Mouse (Mus musculus) left cerebral cortex, adult 18-20 months (tissue): ENCODE results near the gene Efcab9. TPM values are rescaled to one million over a fixed set of nuclear protein-coding genes. Genes with fewer than 3 reads are reported as not detected.
A peak's percentile ranks its signal among the peaks of the same experiment; 100 is the strongest.

Experiments used
- DNase-seq, 2 experiments: peaks; one replicate each; pipeline ENCODE4 v3.0.0; 2021 to 2022; ENCODE audit warnings: low spot score in 2 of 2, mixed read lengths in 1 of 2
- total RNA-seq, 2 experiments: library from RNA; stranded (reverse); gene quantifications; 2 replicates each; pipeline ENCODE4 v1.2.3; 2021

The Efcab9 gene
- total RNA-seq, 2 experiments from 2014 or later, result 1.4 TPM; not detected in 1

GRCm38 (mm10) chr11:32556333-32556990, 24.6 kb upstream of the Efcab9 start:
- DNase-seq, result no peak

GRCm38 (mm10) chr11:32555103-32555689, 23.3 kb upstream of the Efcab9 start:
- DNase-seq, result no peak

DNA sequence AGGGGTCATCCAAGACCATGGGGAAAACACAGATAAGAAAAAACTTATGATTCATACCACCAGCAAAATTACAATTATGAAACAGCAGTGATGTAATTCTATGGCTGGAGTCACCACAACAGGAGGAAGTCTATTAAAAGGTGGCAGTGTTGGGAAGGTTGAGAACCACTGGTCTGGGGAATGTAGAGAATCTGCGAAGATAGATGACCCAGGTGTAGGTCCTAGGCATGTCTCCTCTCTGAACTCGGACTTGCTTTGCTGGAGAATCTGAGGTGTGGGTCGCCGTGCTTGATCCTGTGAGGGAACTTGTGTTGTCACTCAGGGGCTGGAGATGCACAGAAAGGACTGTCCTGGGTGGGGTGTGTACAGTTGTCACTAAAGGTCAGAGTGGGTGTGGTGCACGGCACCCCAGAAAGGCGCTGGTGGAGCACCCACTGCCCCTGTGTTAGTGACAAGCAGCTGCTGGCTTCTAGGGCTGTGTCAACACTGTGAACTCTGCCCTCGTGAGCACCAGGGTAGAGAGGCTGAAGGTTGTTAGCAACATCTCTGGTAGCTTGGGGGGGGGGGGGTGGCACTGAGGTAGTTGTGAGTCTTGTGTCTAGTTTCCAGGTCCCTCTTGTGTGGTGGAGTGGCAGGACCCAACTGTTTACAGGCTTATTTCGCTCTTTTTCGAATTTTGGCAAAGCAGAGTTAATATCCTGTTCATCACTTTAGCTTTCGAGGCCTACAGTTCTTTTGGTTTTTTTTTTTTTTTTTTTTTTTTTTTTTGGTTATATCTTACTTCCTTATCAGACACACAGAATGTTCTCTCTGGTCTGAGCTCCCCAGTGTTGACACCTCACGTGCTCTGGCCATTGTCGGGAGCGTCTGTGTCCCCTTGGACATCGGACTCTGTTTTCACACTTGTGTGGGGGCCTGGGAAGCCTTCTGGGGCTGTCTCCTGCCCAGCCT, 22.5 kb upstream of the Efcab9 start:
- no peak for DNase-seq

GRCm38 (mm10) chr11:32553311-32554140, 21.6 kb upstream of the Efcab9 start:
- DNase-seq, result no peak

DNA sequence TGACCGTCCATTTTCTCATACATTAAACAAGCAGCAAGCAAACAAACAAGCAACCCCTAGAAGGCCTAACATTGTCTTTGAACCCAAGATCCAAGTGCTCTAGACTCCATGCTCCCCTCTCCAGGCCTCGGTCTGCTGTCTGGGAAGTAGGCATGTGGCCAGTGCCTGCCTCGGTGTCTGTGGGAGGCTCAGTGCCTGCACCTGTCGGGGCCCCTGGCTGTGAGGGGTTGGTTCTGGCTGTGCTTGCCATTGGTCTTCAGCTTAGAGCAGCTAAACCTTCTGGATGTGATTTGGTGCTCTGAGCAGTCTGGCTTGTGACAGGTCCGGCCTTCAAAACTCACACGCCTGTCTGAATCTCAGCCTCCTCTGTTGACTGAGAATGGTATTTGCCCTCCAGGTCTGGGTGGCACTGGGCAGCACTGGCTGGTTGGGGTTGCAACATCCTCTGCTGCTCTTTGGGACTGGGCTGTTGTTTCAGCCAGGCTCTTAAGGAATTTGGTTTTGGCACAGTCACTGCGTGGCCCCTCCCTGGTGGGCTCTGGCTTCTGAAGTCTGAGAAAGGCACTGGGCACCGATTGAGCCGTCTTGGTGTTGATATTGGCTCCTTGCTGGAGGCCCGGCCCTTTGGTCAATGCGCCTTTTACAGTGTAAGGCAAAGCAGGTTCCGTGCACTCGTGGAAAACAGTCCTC, 20.7 kb upstream of the Efcab9 start:
- no peak for DNase-seq

DNA sequence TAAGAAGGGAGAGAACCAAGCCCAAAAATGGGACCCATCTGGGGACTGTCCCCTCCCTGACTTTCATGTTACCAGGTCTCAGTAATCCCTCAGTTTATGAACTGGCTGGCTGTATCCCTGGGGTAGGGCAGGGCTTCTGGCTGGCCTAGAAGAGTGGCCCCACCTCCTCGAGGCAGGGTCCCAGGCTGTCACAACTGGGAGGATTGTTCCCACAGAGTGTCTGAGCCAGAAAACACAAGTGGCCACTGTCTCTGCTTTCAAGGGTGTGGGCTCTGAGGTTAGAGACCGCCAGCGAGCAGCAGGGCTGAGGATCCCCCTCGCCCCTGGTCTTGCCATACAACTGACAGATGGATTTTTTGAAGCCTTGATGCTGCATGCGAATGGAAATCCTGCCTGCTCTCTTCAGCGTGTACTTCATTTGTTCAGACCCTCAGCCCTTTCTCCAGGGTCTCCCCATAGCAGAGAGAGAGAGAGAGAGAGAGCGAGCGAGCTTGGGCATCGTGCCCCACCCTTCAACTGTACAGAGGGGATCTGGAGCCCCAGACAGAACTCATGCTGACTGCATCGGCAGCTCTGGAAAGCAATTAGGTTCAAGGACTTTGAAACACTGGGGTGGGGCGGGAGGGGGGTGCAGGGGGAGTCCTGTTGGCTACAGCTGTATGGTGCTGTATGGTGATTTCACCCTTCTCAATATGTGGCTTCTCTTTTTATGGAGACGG, 19.9 kb upstream of the Efcab9 start:
- DNase-seq, result no peak

DNA sequence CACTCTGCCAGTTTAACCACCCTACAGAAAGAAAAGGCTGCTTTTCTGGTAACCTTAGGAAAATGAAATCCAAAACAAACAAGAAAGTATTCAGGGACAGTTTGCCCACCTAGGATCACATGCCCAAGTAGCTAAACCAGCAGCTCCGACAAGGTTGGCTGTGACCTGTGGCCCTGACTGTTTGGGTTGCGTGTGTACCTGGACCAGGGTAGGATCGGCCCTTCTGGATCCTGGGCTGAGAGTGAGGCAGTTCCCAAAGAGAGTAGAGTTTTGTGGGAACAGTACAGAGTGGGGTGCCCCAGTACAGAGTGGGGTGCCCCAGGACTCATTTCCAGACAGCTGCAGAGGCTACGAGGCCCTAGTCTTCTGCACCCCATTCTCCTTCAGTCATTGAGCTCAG, 19.2 kb upstream of the Efcab9 start:
- no peak for DNase-seq

GRCm38 (mm10) chr11:32550102-32550501, 18.2 kb upstream of the Efcab9 start:
- no peak for DNase-seq

DNA sequence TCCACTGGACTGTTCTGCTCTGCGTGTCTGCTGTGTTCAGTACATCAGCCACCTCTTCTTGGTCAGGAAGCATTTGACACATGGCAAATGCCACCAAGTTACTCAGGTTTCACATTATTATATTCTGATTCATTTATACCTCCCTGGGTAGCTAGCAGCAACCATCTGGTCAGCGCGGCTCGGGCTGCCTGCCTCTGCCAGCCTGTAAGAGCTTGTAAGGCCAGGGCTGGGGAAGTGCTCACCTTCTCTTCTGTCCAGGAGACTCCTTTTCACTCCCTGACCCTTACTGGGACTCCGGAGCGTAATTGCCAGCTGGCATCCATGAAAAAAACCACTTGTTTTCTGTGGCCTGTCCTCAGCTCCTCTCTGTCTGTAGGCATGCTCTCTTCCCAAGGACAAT, 17.4 kb upstream of the Efcab9 start:
- no peak for DNase-seq

DNA sequence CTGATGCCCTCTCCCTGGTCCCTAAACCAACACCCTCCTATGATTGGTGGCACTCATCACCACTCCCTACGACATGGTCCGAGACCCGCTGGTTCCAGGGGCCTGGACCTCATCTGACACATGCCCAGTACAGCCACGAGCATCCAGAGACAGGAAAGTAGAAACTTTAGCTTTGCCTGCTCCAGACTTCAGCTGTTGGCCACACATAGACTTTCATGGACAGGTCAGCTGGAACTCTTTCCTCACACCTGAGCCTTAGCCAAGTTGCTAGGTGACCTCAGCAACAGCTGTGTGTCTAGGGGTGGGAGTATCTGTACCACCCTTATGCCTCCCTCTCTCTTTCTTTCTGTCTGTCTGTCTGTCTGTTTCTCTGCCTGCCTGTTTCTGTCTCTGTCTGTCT, 16.4 kb upstream of the Efcab9 start:
- no peak for DNase-seq

DNA sequence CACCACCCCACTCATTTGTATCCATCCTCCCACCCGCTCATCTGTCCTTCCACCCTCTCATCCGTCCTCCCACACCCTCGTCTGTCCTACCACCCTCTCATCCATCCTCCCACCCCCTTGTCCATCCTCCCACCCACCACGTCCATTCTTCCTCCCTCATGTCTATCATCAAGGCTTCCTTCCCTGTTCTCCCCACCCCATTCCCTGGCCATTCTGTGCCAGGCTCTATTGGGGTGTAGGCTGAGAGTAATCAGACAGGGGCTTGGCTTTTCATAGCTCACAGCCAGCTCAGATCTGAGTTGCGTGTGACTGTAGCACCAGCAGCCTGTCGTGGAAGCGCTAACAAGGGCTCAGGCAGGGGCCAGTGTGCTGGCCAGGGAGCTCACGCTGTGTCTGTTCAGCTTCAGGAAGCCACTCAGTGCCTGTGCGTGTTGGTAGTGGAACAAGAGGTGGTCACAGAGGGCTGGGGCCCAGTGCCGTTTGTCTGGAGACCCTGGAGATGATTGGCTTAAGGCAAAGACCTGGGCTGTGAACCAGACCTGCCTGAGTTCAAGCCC, 15.6 kb upstream of the Efcab9 start:
- no peak for DNase-seq

DNA sequence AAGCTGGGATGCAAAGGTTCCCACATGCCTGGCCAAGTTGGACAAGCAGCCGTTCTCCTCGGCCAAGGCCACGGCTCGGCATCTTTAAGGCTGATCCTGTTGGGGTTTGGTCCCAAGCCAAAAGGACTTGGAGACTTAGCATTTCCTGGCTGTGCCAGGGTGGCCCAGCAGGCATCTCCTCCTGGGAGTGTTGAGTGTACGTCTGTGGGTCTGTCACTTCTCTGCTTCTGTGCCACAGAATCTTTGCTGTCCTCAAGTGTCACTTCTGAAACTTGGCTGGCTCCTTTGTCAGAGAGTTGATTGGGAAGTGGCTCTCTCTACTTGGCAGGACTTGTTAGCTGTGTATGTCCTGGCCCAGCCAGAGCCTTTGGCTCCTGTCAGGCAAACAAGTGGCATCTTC, 14.6 kb upstream of the Efcab9 start:
- no peak for DNase-seq

DNA sequence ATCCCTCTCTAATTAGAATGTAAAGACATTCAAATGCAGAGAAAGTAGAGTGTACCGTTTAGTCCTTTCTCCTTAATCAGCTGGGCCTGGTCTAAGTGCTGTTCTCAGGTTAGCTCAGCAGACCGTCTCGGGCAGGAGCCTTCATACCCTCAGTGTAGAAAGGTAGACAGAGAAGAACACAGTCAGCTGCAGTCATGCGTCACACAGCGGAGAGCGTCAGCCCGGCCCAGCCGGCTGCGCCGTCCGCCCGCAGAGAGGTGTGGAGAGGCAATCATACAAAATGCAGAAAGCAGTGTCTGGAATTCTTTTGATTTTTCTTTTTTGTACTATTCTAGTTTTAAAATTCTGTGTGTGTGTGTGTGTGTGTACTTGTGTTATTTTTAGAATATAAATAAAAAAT, 13.7 kb upstream of the Efcab9 start:
- peak in 1 of 2 experiments; percentile 38 for DNase-seq

DNA sequence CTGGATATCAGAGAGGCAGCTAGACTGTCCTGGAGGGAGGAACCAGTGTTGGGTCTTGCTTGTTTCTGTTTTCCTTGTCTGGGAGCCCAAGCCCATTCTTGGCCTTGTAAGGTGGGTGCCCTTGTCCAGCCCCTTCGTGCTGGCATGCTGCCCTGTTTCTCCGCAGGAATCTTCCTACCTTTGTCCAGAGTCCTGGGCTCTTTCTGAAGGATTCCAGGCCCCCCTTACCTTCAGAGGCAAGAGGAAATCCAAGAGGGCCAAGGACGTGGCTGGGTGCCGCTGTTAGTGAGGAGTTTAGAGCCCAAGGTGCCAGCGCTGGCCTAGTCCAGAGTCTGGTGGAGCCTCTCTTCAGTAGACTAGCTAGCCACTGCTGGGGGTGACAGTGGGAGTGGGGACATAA, 12.6 kb upstream of the Efcab9 start:
- DNase-seq, result no peak

GRCm38 (mm10) chr11:32544041-32544440, 12.2 kb upstream of the Efcab9 start:
- DNase-seq, result no peak

- no peak for DNase-seq
These were observed 11.0 kb upstream of the Efcab9 start for GRCm38 (mm10) chr11:32542687-32543411.

- DNase-seq, result no peak
These were observed 10.3 kb upstream of the Efcab9 start for GRCm38 (mm10) chr11:32542181-32542580.

- no peak for DNase-seq
These were observed 8.6 kb upstream of the Efcab9 start for GRCm38 (mm10) chr11:32540463-32540862.

DNA sequence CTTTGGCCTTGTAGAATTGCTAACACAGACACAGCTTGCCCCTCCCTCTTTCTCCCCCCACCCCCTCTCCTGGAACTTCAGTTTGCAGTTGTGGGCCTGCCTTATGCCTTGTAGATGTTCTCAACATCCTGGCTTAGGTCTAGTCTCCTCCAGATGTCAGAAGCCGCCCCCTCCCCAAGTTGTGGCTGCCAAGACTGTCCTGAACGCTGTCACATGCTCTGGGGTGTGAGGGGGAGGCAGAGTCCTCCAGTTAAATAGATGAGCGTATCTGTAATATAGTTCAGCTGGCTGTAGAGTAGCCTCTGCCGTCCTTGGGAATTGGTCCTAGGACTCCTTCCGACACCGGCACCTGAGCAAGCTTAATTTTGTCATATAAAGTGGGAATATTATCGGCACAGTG, 7.8 kb upstream of the Efcab9 start:
- DNase-seq, result no peak
